Mouse (Mus musculus): ENCODE data around the gene Anxa8. TPM values are rescaled to one million over a fixed set of nuclear protein-coding genes. Genes with fewer than 3 reads are reported as not detected.

The Anxa8 gene
- total RNA-seq, 2 experiments from 2014 or later = 1.1 to 1.2 TPM

DNA sequence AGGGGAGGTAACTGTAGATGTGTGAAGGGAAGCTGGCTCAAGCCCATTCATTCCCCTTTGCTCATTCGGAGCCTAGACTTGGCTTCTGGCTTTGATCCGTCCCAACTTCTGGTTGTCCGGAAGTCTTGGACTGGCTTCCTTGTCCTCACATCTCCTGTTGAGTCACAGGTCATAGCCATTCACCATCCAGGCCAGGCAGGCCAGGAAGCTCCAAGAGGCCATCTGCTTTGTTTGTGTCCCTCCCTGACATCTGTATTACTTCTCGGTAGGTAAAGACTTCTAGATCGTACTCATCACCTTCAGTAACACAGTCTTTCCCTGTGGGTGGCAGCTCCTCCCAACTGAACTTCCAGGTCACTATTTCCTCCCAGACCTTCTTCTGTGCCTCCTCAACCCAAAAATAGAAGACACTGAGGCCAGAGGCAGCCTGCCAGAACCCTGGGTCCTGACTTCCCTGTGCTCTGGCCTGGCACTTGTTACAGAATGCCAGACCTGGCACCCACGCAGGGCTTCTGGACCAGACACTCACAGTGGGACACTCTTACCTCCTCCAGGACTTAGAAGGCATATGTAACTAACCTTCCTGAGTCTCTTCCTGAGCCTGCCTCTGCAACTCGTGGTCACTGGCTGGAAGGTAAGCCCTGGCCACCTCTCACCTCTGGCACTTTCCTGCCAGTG is 33.4 kb downstream of the Anxa8 start:
- DNase-seq (ENCODE audit: low spot score in 2 of 2) = no peak

GRCm38 (mm10) chr14:34120016-34120910 is 34.5 kb downstream of the Anxa8 start:
- DNase-seq (ENCODE audit: low spot score in 2 of 2) = no peak

DNA sequence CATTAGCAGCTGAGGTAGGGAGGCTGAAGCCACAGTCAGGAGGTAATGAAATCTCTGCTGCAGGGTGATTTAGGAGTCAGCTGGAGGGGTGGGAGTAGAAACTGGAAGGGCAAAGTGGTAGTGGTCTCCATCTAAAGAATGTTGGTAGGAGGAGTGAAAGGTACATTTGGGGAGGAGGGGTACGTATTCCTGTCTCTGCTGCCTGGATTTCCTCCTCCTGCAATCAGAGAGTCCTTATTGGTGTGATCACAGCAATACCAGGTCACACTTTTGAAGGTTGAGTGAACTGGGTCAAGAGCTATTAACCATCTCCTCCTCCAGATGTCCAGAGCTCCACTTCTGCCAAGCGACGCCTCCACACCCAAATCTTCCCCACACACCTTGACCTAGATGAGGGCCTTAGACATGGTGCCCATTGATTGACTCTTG is 35.2 kb downstream of the Anxa8 start:
- DNase-seq (ENCODE audit: low spot score in 2 of 2) = no peak

DNA sequence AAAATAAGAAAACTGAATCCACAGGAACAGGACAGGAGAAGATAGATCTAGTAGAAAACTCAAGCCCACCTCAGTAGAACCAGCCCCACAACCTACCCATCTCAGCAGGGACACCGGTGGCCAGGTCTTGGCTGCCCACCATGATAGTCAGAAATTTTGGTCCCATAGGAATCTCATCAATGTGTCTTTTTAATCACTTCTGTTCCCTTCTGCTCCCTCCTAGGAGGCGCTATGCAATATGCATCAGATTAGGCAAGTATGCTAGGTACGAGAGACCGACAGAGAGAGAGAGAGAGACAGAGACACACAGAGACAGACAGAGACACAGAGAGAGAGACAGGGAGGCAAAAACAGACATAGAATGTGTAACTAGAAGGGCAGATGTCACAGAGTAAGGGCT is 35.9 kb downstream of the Anxa8 start:
- DNase-seq (ENCODE audit: low spot score in 2 of 2) = no peak

- DNase-seq (ENCODE audit: low spot score in 2 of 2) = no peak
Observed at GRCm38 (mm10) chr14:34131216-34131615, 45.4 kb downstream of the Anxa8 start.

DNA sequence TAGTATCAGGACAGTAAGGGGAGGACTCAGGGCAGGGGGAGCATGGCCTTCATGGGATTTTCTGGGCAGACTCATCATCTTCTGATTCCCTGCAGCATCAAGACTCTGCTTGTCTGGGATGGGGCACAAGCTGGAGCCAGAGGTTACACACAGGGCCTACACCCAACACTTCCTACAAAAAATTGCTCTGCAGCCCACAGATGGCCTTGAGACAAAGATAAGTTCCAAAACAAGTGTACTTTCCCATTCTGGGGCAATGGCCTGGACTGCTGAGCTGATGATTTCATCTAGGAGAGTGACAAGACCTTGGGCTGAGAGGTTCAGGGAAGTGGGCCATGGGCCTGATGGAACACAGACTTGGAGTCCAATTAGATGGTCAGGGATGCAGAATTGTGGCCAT is 49.6 kb downstream of the Anxa8 start:
- no peak for DNase-seq (ENCODE audit: low spot score in 2 of 2)

DNA sequence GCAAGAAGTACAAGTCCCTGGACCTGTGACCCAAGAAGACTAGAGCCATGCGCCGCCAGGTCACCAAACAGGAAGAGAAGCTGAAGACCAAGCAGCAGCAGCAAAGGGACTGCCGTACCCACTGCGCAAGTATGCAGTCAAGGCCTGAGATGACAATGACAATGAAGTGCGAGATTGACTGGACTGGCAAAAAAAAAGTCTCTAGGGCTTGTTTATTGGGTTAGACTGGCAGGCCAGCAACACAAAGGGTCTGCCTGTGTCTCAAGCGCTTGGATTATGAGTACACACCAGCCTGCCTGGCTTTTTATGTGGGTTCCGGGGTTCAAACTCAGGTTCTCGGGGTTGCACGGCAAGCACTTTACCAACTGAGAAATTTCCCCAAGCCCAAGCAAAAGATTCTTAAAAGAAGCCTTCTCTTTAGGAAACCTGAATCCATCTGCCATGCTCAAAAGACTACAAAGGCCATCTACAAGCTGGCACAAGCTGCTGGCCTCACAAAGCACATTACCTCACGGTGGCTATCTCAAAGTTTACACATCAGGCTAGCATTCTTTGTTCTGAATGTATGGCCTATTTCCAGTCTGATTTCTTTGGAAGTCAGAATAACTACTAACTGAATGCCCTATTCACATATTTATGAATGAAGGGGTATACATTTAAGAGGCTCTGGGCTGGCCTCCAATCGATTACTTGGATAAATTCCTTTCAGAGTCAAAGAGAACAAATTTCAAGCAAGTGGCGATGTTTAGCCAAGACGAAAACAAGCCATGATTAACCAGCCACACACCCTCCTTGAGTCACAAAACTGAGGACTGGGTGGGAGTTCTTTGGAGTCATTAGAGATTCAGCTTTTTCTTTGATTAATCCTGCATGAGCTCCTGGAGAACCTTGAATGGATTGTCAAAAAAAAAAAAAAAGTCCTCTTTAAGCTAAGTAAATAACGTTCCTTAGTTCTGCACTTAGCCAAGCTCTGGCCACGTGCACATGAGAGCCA is 54.2 kb downstream of the Anxa8 start:
- DNase-seq (ENCODE audit: low spot score in 2 of 2) = no peak

DNA sequence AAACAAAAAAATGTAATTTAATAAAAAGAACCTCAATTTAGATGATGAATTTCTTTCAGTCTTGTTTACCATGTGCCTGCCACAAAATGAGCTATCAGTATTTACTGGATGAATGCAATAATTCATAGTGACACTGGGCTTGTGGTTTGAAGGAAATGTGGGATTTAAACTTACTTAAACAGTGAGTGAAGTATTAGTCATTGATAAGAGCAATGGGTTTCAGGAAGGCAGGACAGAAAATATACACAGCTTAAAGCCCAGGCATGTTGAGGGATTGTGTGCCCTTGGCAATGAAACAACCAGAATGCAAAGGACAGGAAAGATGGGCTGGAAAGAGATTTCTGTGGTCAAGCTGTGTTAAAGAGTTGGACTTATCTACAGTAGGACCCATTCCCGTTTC is 56.5 kb downstream of the Anxa8 start:
- no peak for DNase-seq (ENCODE audit: low spot score in 2 of 2)

- DNase-seq (ENCODE audit: low spot score in 2 of 2) = no peak
Observed at GRCm38 (mm10) chr14:34142915-34143314, 57.1 kb downstream of the Anxa8 start.

Other genes with a start within 250 kb of the Anxa8 start
- gene Gdf10, start 162.4 kb upstream of the Anxa8 start, total RNA-seq (2021) = 1 to 10 TPM; 2.1 to 4.0 TPM
- gene Gdf2, start 144.9 kb upstream of the Anxa8 start, total RNA-seq (2021) = not detected
- gene Rbp3, start 132.0 kb upstream of the Anxa8 start, total RNA-seq (2021) = not detected
- gene Zfp488, start 107.2 kb upstream of the Anxa8 start, total RNA-seq (2021) = 1 to 10 TPM; 2.6 to 2.7 TPM
- gene Gm30083, start 70.8 kb upstream of the Anxa8 start, total RNA-seq (2021) = not detected
- not detected for gene Gm5460, start 69.2 kb upstream of the Anxa8 start, total RNA-seq (2021)
- not detected for gene Antxrl, start 33.3 kb upstream of the Anxa8 start, total RNA-seq (2021)
- gene A630023A22Rik, start 16.8 kb downstream of the Anxa8 start, total RNA-seq (2021) = not detected
- not detected for gene Npy4r, start 66.5 kb downstream of the Anxa8 start, total RNA-seq (2021)
- 1 to 10 TPM; 3.1 to 3.7 TPM for gene Gprin2, start 115.7 kb downstream of the Anxa8 start, total RNA-seq (2021)
- under 1 TPM; 0.37 to 0.66 TPM for gene Syt15, start 133.6 kb downstream of the Anxa8 start, total RNA-seq (2021)
- gene Shld2, start 224.5 kb downstream of the Anxa8 start, total RNA-seq (2021) = 10 to 100 TPM in 1 of 2 experiments, 1 to 10 TPM in 1; 10.0 to 11.9 TPM
- 100 to 1,000 TPM; 270 to 302 TPM for gene Glud1, start 224.7 kb downstream of the Anxa8 start, total RNA-seq (2021)